22 mouse cellular contexts compared by ENCODE assay signal in genomic region chr6:117810717-117811116, GRCm38 (mm10).
"Had no signal": no experiment of that assay in that cellular context is flagged by ENCODE, and none has a peak within 500 bp of the region (broad histone marks: within the 10 kb centered on the region; RNA-seq: fewer than 3 reads in every experiment).

No protein-coding gene starts in this region.

- H3K27ac ChIP-seq: intestine, embryonic 15.5 days; layer of hippocampus, adult 2 months; limb, embryonic 10.5 days; limb, embryonic 13.5 days; liver, embryonic 12.5 days; liver, embryonic 15.5 days; lung, embryonic 15.5 days; midbrain, embryonic 10.5 days; neural tube, embryonic 12.5 days; neural tube, embryonic 15.5 days had no signal

- H3K27me3 ChIP-seq: intestine, embryonic 15.5 days; limb, embryonic 13.5 days; liver, embryonic 12.5 days; liver, embryonic 15.5 days; lung, embryonic 15.5 days; neural tube, embryonic 12.5 days; neural tube, embryonic 15.5 days had no signal

- H3K9ac ChIP-seq: intestine, embryonic 15.5 days; limb, embryonic 13.5 days; liver, embryonic 12.5 days; liver, embryonic 15.5 days; lung, embryonic 15.5 days; neural tube, embryonic 12.5 days; neural tube, embryonic 15.5 days had no signal

- H3K4me2 ChIP-seq: intestine, embryonic 15.5 days; limb, embryonic 13.5 days; liver, embryonic 12.5 days; liver, embryonic 15.5 days; lung, embryonic 15.5 days; neural tube, embryonic 12.5 days; neural tube, embryonic 15.5 days had no signal

- H3K4me3 ChIP-seq: intestine, embryonic 15.5 days; layer of hippocampus, adult 2 months; limb, embryonic 10.5 days; limb, embryonic 13.5 days; liver, embryonic 12.5 days; liver, embryonic 15.5 days; lung, embryonic 15.5 days; megakaryocyte, embryonic 14.5 days; midbrain, embryonic 10.5 days; neural tube, embryonic 12.5 days; neural tube, embryonic 15.5 days had no signal

- H3K4me1 ChIP-seq: intestine, embryonic 15.5 days; limb, embryonic 13.5 days; liver, embryonic 12.5 days; liver, embryonic 15.5 days; lung, embryonic 15.5 days; megakaryocyte, embryonic 14.5 days; midbrain, embryonic 10.5 days; neural tube, embryonic 12.5 days; neural tube, embryonic 15.5 days had no signal

- H3K36me3 ChIP-seq: intestine, embryonic 15.5 days; limb, embryonic 10.5 days; limb, embryonic 13.5 days; liver, embryonic 12.5 days; liver, embryonic 15.5 days; lung, embryonic 15.5 days; midbrain, embryonic 10.5 days; neural tube, embryonic 12.5 days; neural tube, embryonic 15.5 days had no signal

- ATAC-seq: intestine, embryonic 15.5 days; liver, embryonic 12.5 days had no signal

- H3K9me3 ChIP-seq: intestine, embryonic 15.5 days; limb, embryonic 10.5 days; limb, embryonic 13.5 days; liver, embryonic 12.5 days; liver, embryonic 15.5 days; lung, embryonic 15.5 days; megakaryocyte, embryonic 14.5 days; midbrain, embryonic 10.5 days; neural tube, embryonic 12.5 days; neural tube, embryonic 15.5 days had no signal

- DNase-seq: kidney, adult 18-20 months; kidney, postnatal 14 days; layer of hippocampus, adult 9-11 months; liver; lung, adult 18-20 months; lung, postnatal 10 days; lung, postnatal 36 days; midbrain, embryonic 14.5 days; retina, postnatal 1 day; right cerebral cortex, postnatal 25 days; thymus, postnatal 25 days had no signal
